Mouse (Mus musculus) stomach, postnatal 0 days (tissue): ENCODE data around the gene Irf2bp2. TPM values are rescaled to one million over a fixed set of nuclear protein-coding genes. Genes with fewer than 3 reads are reported as not detected.
"Not testable (repeated sequence)": the region's sequence is repeated elsewhere in the genome, so short reads cannot be mapped to it uniquely, and the experiment has no call there.

Experiments
- ATAC-seq: fragments of 200-750 bp; cut with Nextera tagmentation; 2 replicates; pipeline ENCODE4 v1.8.0; 2017; ENCODE audit not compliant: low FRiP score, low TSS enrichment
- DNase-seq: peaks from one replicate; pipeline ENCODE4 v3.0.0-alpha.2; 2016; ENCODE audit warnings: low spot score
- H3K27ac ChIP-seq: fragments of 300-500 bp; sonication (generic); replicated peaks from 2 replicates; pipeline ENCODE4 v1.5.1; 2014; ENCODE audit warnings: mild to moderate bottlenecking, control low read depth
- H3K27me3 ChIP-seq: fragments of 300-500 bp; sonication (generic); 2 replicates; pipeline ENCODE4 v1.6.1; 2014; ENCODE audit warnings: low read length; ENCODE audit not compliant: control insufficient read depth, insufficient read depth
- H3K36me3 ChIP-seq: fragments of 300-500 bp; sonication (generic); 2 replicates; pipeline ENCODE4 v1.6.1; 2014; ENCODE audit warnings: low read length, mixed read lengths; ENCODE audit not compliant: control insufficient read depth, insufficient read depth
- H3K4me1 ChIP-seq: fragments of 300-500 bp; sonication (generic); replicated peaks from 2 replicates; pipeline ENCODE4 v1.6.1; 2014; ENCODE audit warnings: antibody characterized with exemption; ENCODE audit not compliant: control insufficient read depth, insufficient read depth
- H3K4me2 ChIP-seq: fragments of 300-500 bp; sonication (generic); replicated peaks from 2 replicates; pipeline ENCODE4 v1.6.1; 2014; ENCODE audit warnings: low read depth, mild to moderate bottlenecking, control low read depth, moderate library complexity
- H3K4me3 ChIP-seq: fragments of 300-500 bp; sonication (generic); 2 replicates; pipeline ENCODE4 v1.5.1; 2014; ENCODE audit warnings: low read depth, low read length, control low read depth
- H3K9ac ChIP-seq: fragments of 300-500 bp; sonication (generic); 2 replicates; pipeline ENCODE4 v1.6.1; 2014; ENCODE audit warnings: mild to moderate bottlenecking, low read length, control low read depth, mixed read lengths
- H3K9me3 ChIP-seq: fragments of 300-500 bp; sonication (generic); 2 replicates; pipeline ENCODE4 v1.6.1; 2016; ENCODE audit warnings: low read length; ENCODE audit not compliant: control insufficient read depth
- CTCF ChIP-seq: IDR thresholded peaks from 2 replicates; pipeline ENCODE4 v1.5.1; 2016; ENCODE audit warnings: antibody characterized with exemption, low read depth, mild to moderate bottlenecking, moderate library complexity
- EP300 ChIP-seq: optimal IDR thresholded peaks from 2 replicates; pipeline ENCODE3; 2016; ENCODE audit warnings: antibody characterized with exemption
- WGBS: fragments of 180-500 bp; shearing (Covaris S2); extraction: QIAGEN DNeasy Blood & Tissue Kit; methylation state at CpG from one replicate; pipeline ENCODE4 v1.1.7; 2014; 5-methylcytosine and 5-hydroxymethylcytosine counted together
- polyA plus RNA-seq: library from polyadenylated mRNA; unstranded; fragments of >200 nt; fragmentation: Nextera tagmentation; extraction: Ambion mirVana; gene quantifications from 2 replicates; pipeline ENCODE4 v1.2.1, GENCODE M21; 2015

Irf2bp2 gene
- polyA plus RNA-seq, 1 experiment from 2014 or later, result 10.1 TPM

DNA sequence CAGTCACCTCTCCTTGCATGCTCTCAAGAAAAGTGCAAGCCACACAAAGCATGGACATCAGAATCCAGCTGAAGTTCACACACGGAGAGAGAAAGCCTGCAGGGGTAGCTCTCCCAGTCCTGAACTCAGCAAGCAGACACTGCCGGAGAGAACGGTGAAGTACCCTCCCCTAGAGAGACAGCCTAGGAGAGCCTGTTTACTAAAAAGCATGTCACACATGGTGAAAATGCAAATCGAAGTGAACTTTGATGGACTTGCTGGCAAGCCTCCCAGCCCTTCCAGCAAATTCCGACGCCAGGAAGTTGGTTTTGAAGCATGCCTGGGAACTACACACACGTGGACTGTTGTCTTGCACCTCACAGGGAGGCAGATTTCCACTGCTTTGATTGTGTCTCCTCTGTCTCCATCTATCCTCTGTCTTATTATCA is 7.0 kb upstream of the Irf2bp2 start:
- TF ChIP-seq CTCF, result peak; percentile 33; the same call in 1 of the 2 replicates
- no peak for TF ChIP-seq EP300
- DNase-seq, result peak; percentile 48
- WGBS, result 13% methylated on average over 7 of the region's 7 CpGs

GRCm38 (mm10) chr8:126600388-126600787 is 6.6 kb upstream of the Irf2bp2 start:
- ATAC-seq, H3K4me3 ChIP-seq, H3K27me3 ChIP-seq, H3K4me2 ChIP-seq, H3K27ac ChIP-seq, H3K36me3 ChIP-seq, DNase-seq, H3K9ac ChIP-seq, H3K9me3 ChIP-seq: not testable (repeated sequence)
- 90% methylated on average over 5 of the region's 6 CpGs for WGBS
- peaks cover 14% of the 10 kb centered on the region for H3K4me1 ChIP-seq

More for the DNA sequence above, 7.0 kb upstream of the Irf2bp2 start:
- Histone ChIP-seq H3K4me1 (peaks cover 11% of the 10 kb centered on the region), H3K27ac (no peak overlapping the region), H3K4me3 (no peak overlapping the region), H3K9ac (no peak overlapping the region), H3K36me3 (no peaks in the 10 kb centered on the region), H3K9me3 (no peaks in the 10 kb centered on the region), H3K4me2 (no peak overlapping the region), H3K27me3 (no peaks in the 10 kb centered on the region)
- no peak for ATAC-seq

GRCm38 (mm10) chr8:126599297-126599696 is 5.5 kb upstream of the Irf2bp2 start:
- 87% methylated on average over 4 of the region's 4 CpGs for WGBS
- H3K9me3 ChIP-seq, result no peaks in the 10 kb centered on the region

GRCm38 (mm10) chr8:126598218-126598617 is 4.4 kb upstream of the Irf2bp2 start:
- H3K4me2 ChIP-seq, result no peak overlapping the region
- ATAC-seq, result no peak
- DNase-seq, result no peak
- H3K27me3 ChIP-seq, result no peaks in the 10 kb centered on the region
- H3K9ac ChIP-seq, result no peak overlapping the region
- 32% methylated on average over 12 of the region's 12 CpGs for WGBS
- no peaks in the 10 kb centered on the region for H3K36me3 ChIP-seq
- no peak for TF ChIP-seq EP300
- no peak for TF ChIP-seq CTCF
- no peak overlapping the region for H3K4me3 ChIP-seq
- no peaks in the 10 kb centered on the region for H3K9me3 ChIP-seq
- peak overlapping the region; percentile 100; the same call in 1 of the 2 replicates for H3K27ac ChIP-seq
- H3K4me1 ChIP-seq, result peaks cover 15% of the 10 kb centered on the region

More at GRCm38 (mm10) chr8:126599297-126599696, 5.5 kb upstream of the Irf2bp2 start:
- Histone ChIP-seq H3K27me3 (no peaks in the 10 kb centered on the region), H3K4me1 (peaks cover 15% of the 10 kb centered on the region), H3K9ac (no peak overlapping the region), H3K27ac (no peak overlapping the region), H3K36me3 (no peaks in the 10 kb centered on the region), H3K4me2 (no peak overlapping the region), H3K4me3 (no peak overlapping the region)
- DNase-seq, result no peak
- TF ChIP-seq CTCF (no peak), EP300 (no peak)
- no peak for ATAC-seq

GRCm38 (mm10) chr8:126596721-126597120 is 2.9 kb upstream of the Irf2bp2 start:
- WGBS, result 66% methylated on average over 5 of the region's 5 CpGs

GRCm38 (mm10) chr8:126596097-126596634 is 2.4 kb upstream of the Irf2bp2 start:
- Histone ChIP-seq H3K4me1 (peaks cover 10% of the 10 kb centered on the region), H3K27ac (peak overlapping the region; percentile 100), H3K9ac (peak overlapping the region; percentile 24; the same call in 1 of the 2 replicates), H3K9me3 (no peaks in the 10 kb centered on the region), H3K4me3 (no peak overlapping the region; the same call in 1 of the 2 replicates), H3K4me2 (peak overlapping the region; percentile 91; the same call in 1 of the 2 replicates), H3K27me3 (no peaks in the 10 kb centered on the region), H3K36me3 (peaks cover 11% of the 10 kb centered on the region; the same call in 1 of the 2 replicates)
- WGBS, result under 1% methylated on average over 12 of the region's 12 CpGs
- ATAC-seq (peak; percentile 70), DNase-seq (peak; percentile 97)
- TF ChIP-seq CTCF (peak; percentile 33; the same call in 1 of the 2 replicates), EP300 (peak; percentile 65)

More at GRCm38 (mm10) chr8:126596721-126597120, 2.9 kb upstream of the Irf2bp2 start:
- Histone ChIP-seq H3K27ac (peak overlapping the region; percentile 100), H3K36me3 (peaks cover 6% of the 10 kb centered on the region; the same call in 1 of the 2 replicates), H3K9ac (peak overlapping the region; percentile 41), H3K4me1 (peaks cover 10% of the 10 kb centered on the region), H3K27me3 (no peaks in the 10 kb centered on the region), H3K9me3 (no peaks in the 10 kb centered on the region), H3K4me3 (no peak overlapping the region), H3K4me2 (peak overlapping the region; percentile 31; the same call in 1 of the 2 replicates)
- ATAC-seq, result no peak
- TF ChIP-seq EP300 (no peak), CTCF (no peak)
- no peak for DNase-seq
